Mouse (Mus musculus): ENCODE data around the gene Asic2. TPM values are rescaled to one million over a fixed set of nuclear protein-coding genes. Genes with fewer than 3 reads are reported as not detected.

Gene Asic2
- polyA plus RNA-seq, 1 experiment from 2014 or later, result not detected

DNA sequence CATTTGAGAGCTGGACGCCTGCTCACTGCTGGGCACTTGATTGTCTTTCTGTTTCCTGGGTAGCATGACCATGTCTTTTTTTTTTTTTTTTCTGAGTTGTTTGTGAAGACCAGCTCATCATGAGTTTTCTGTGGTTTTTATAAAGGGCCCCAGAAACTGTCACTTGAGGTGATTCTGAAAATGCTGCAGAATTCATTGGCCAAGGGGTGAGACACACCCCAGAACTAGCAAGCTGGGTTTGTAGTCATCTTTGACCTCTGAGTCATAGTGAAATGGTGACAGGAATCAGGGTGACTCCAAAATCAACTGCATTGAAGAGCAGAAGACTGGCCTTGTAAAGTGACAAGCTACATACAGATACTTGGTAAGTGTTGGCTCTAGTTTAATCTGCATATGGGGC lies 521.9 kb downstream of the Asic2 start:
- Histone ChIP-seq H3K9me3 (ENCODE audit: low read length) (no peaks in the 10 kb centered on the region), H3K4me2 (ENCODE audit: low read depth, low read length) (no peak overlapping the region), H3K4me1 (ENCODE audit: insufficient read depth) (no peaks in the 10 kb centered on the region), H3K9ac (replicated peaks) (no peak overlapping the region), H3K36me3 (replicated peaks; ENCODE audit: insufficient read depth, low read length) (no peaks in the 10 kb centered on the region), H3K4me3 (ENCODE audit: low read depth, low read length) (no peak overlapping the region), H3K27ac (ENCODE audit: low read depth) (no peak overlapping the region), H3K27me3 (ENCODE audit: insufficient read depth, low read length) (no peaks in the 10 kb centered on the region)
- WGBS (ENCODE audit: insufficient replicate concordance), result 56% methylated on average over 1 of the region's 1 CpGs
- TF ChIP-seq EP300 (IDR thresholded peaks at IDR 0.05; ENCODE audit: low read depth) (no peak), CTCF (IDR thresholded peaks at IDR 0.05; ENCODE audit: low read depth) (no peak)
- no peak for ATAC-seq
- DNase-seq, result no peak

- Histone ChIP-seq H3K27me3 (ENCODE audit: insufficient read depth, low read length) (no peaks in the 10 kb centered on the region), H3K9me3 (ENCODE audit: low read length) (no peaks in the 10 kb centered on the region), H3K9ac (replicated peaks) (no peak overlapping the region), H3K36me3 (replicated peaks; ENCODE audit: insufficient read depth, low read length) (no peaks in the 10 kb centered on the region), H3K27ac (ENCODE audit: low read depth) (no peak overlapping the region), H3K4me1 (ENCODE audit: insufficient read depth) (no peaks in the 10 kb centered on the region), H3K4me2 (ENCODE audit: low read depth, low read length) (no peak overlapping the region), H3K4me3 (ENCODE audit: low read depth, low read length) (no peak overlapping the region)
- TF ChIP-seq CTCF (IDR thresholded peaks at IDR 0.05; ENCODE audit: low read depth), result no peak
- TF ChIP-seq EP300 (IDR thresholded peaks at IDR 0.05; ENCODE audit: low read depth), result no peak
- DNase-seq (no peak), ATAC-seq (no peak)
- WGBS (ENCODE audit: insufficient replicate concordance), result 63% methylated on average over 14 of the region's 14 CpGs
Measured at GRCm38 (mm10) chr11:81426857-81427256, 541.4 kb downstream of the Asic2 start.

DNA sequence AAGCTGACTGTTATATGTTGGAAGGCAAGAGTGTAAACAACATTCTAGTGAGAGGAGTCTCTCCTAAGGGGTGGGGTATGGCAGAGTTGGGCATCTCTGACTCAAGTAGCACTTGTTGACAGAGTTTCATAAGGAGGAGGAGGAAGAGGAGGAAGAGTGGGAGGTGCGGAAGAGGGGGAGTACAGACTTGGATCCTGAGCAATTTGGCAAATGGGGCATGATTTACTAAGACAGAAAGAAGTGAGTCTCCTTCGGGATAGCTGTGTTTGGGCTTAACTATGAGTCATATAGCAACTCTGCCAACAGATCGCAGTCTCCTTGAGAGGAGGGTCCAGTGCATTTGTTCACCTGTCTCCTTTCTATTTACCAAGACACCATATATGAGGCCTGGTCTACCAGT lies 549.1 kb downstream of the Asic2 start:
- 78% methylated on average over 3 of the region's 3 CpGs for WGBS (ENCODE audit: insufficient replicate concordance)
- Histone ChIP-seq H3K27me3 (ENCODE audit: insufficient read depth, low read length) (no peaks in the 10 kb centered on the region), H3K4me1 (ENCODE audit: insufficient read depth) (no peaks in the 10 kb centered on the region), H3K27ac (ENCODE audit: low read depth) (no peak overlapping the region), H3K9me3 (ENCODE audit: low read length) (no peaks in the 10 kb centered on the region), H3K36me3 (replicated peaks; ENCODE audit: insufficient read depth, low read length) (no peaks in the 10 kb centered on the region), H3K4me3 (ENCODE audit: low read depth, low read length) (no peak overlapping the region), H3K4me2 (ENCODE audit: low read depth, low read length) (no peak overlapping the region), H3K9ac (replicated peaks) (no peak overlapping the region)
- ATAC-seq (no peak), DNase-seq (no peak)
- TF ChIP-seq EP300 (IDR thresholded peaks at IDR 0.05; ENCODE audit: low read depth) (no peak), CTCF (IDR thresholded peaks at IDR 0.05; ENCODE audit: low read depth) (no peak)

GRCm38 (mm10) chr11:81418027-81418426 lies 550.2 kb downstream of the Asic2 start:
- no peaks in the 10 kb centered on the region for H3K9me3 ChIP-seq (ENCODE audit: low read length)
- no peak overlapping the region for H3K4me3 ChIP-seq (ENCODE audit: low read depth, low read length)
- no peak overlapping the region for H3K9ac ChIP-seq (replicated peaks)
- H3K4me1 ChIP-seq (ENCODE audit: insufficient read depth), result no peaks in the 10 kb centered on the region
- no peaks in the 10 kb centered on the region for H3K36me3 ChIP-seq (replicated peaks; ENCODE audit: insufficient read depth, low read length)
- ATAC-seq (no peak), DNase-seq (no peak)
- no peaks in the 10 kb centered on the region for H3K27me3 ChIP-seq (ENCODE audit: insufficient read depth, low read length)
- TF ChIP-seq EP300 (IDR thresholded peaks at IDR 0.05; ENCODE audit: low read depth), result no peak
- no peak for TF ChIP-seq CTCF (IDR thresholded peaks at IDR 0.05; ENCODE audit: low read depth)
- no peak overlapping the region for H3K4me2 ChIP-seq (ENCODE audit: low read depth, low read length)
- no peak overlapping the region for H3K27ac ChIP-seq (ENCODE audit: low read depth)
- 84% methylated on average over 4 of the region's 4 CpGs for WGBS (ENCODE audit: insufficient replicate concordance)

- no peak for ATAC-seq
- Histone ChIP-seq H3K4me1 (ENCODE audit: insufficient read depth) (no peaks in the 10 kb centered on the region), H3K4me2 (ENCODE audit: low read depth, low read length) (no peak overlapping the region), H3K9me3 (ENCODE audit: low read length) (no peaks in the 10 kb centered on the region), H3K4me3 (ENCODE audit: low read depth, low read length) (no peak overlapping the region), H3K27me3 (ENCODE audit: insufficient read depth, low read length) (no peaks in the 10 kb centered on the region), H3K9ac (replicated peaks) (no peak overlapping the region), H3K27ac (ENCODE audit: low read depth) (no peak overlapping the region), H3K36me3 (replicated peaks; ENCODE audit: insufficient read depth, low read length) (no peaks in the 10 kb centered on the region)
- TF ChIP-seq CTCF (IDR thresholded peaks at IDR 0.05; ENCODE audit: low read depth) (no peak), EP300 (IDR thresholded peaks at IDR 0.05; ENCODE audit: low read depth) (no peak)
- DNase-seq, result no peak
- 79% methylated on average over 6 of the region's 6 CpGs for WGBS (ENCODE audit: insufficient replicate concordance)
Measured at GRCm38 (mm10) chr11:81416319-81416718, 551.9 kb downstream of the Asic2 start.

GRCm38 (mm10) chr11:81414596-81414995 lies 553.7 kb downstream of the Asic2 start:
- WGBS (ENCODE audit: insufficient replicate concordance), result 47% methylated on average over 2 of the region's 2 CpGs
- Histone ChIP-seq H3K36me3 (replicated peaks; ENCODE audit: insufficient read depth, low read length) (no peaks in the 10 kb centered on the region), H3K27me3 (ENCODE audit: insufficient read depth, low read length) (no peaks in the 10 kb centered on the region), H3K9ac (replicated peaks) (no peak overlapping the region), H3K4me2 (ENCODE audit: low read depth, low read length) (no peak overlapping the region), H3K27ac (ENCODE audit: low read depth) (no peak overlapping the region), H3K4me1 (ENCODE audit: insufficient read depth) (no peaks in the 10 kb centered on the region), H3K4me3 (ENCODE audit: low read depth, low read length) (no peak overlapping the region), H3K9me3 (ENCODE audit: low read length) (no peaks in the 10 kb centered on the region)
- DNase-seq (no peak), ATAC-seq (no peak)
- no peak for TF ChIP-seq CTCF (IDR thresholded peaks at IDR 0.05; ENCODE audit: low read depth)
- no peak for TF ChIP-seq EP300 (IDR thresholded peaks at IDR 0.05; ENCODE audit: low read depth)

DNA sequence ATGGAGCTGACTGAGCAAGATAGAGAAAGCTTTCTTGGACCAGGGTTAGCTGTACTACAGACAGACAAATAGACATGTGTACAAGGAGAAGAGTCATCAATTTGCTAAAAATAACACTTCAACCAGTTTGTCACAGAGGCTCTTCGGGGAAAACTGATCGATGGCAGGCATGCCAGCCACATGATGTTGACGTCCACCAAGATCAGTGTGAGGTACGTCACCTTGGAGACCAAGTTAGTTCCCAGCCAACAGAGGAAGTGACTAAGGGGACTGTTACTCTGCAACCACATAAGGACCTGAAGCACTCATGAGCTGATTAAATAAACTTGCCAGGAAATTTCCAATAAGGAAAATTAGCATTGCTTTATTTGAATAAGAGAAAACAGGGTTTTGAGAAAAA lies 557.0 kb downstream of the Asic2 start:
- WGBS (ENCODE audit: insufficient replicate concordance), result 34% methylated on average over 4 of the region's 4 CpGs
- no peak for ATAC-seq
- H3K4me2 ChIP-seq (ENCODE audit: low read depth, low read length), result no peak overlapping the region

More for the DNA sequence above, 557.0 kb downstream of the Asic2 start:
- H3K9me3 ChIP-seq (ENCODE audit: low read length), result no peaks in the 10 kb centered on the region
- TF ChIP-seq CTCF (IDR thresholded peaks at IDR 0.05; ENCODE audit: low read depth), result no peak
- no peak for TF ChIP-seq EP300 (IDR thresholded peaks at IDR 0.05; ENCODE audit: low read depth)
- no peaks in the 10 kb centered on the region for H3K4me1 ChIP-seq (ENCODE audit: insufficient read depth)
- H3K9ac ChIP-seq (replicated peaks), result no peak overlapping the region
- no peak overlapping the region for H3K4me3 ChIP-seq (ENCODE audit: low read depth, low read length)
- no peaks in the 10 kb centered on the region for H3K27me3 ChIP-seq (ENCODE audit: insufficient read depth, low read length)
- no peak for DNase-seq
- no peaks in the 10 kb centered on the region for H3K36me3 ChIP-seq (replicated peaks; ENCODE audit: insufficient read depth, low read length)
- no peak overlapping the region for H3K27ac ChIP-seq (ENCODE audit: low read depth)
